Mouse (Mus musculus) cerebellum, postnatal 36 days (tissue): ENCODE measurements at regions not wholly inside any gene's neighbourhood (a gene's known extent, or its start where the extent isn't known, plus 50 kb on each side); places are given as distances from the start of the nearest gene placed in this dataset.
A peak's percentile ranks its signal among the peaks of the same experiment; 100 is the strongest.

Experiments
- DNase-seq, 2 experiments: peaks; one replicate each; pipeline ENCODE4 v3.0.0; 2021 to 2022; ENCODE audit warnings: mixed read lengths in 2 of 2

- DNase-seq, result no peak
Observed at GRCm38 (mm10) chr11:113098360-113098759, 316.3 kb downstream of the Sox9 start.

- DNase-seq, result no peak
Observed at GRCm38 (mm10) chr11:113100800-113101199, 318.8 kb downstream of the Sox9 start.

GRCm38 (mm10) chr11:113101534-113101933, 319.5 kb downstream of the Sox9 start:
- DNase-seq, result no peak

DNA sequence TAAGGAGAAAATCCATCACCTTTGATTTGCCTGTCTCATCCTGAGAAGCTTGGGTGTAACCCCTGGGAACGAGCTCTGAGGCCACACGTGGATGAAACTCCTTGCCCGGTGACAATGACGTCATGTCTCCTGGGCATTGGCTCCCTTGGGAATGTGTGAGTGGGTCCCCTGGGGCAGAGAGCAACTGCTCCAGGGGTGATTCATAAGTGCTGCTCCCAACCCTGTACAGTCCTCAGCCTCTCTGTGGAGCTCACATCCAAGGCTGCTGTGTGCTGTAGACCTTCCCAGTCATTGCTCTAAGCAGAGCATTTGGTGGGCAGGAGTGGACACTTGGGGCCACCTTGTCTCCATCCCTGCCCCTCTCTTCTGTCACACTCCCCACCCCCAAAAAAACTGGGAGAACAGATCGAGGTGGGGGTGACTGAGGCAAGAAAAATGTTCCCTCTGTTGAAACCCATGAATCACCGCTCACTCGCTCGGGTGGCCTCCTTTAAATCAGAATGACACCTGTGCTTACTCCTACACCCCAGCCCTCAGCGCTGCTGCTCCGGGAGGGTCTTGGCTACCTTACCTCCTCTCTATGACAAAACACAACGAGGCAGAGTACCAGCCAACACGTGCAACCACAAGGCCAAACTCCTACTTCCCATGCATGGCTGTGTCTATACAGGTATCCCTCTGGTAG, 321.3 kb downstream of the Sox9 start:
- DNase-seq, result no peak

GRCm38 (mm10) chr11:113105371-113105770, 323.3 kb downstream of the Sox9 start:
- no peak for DNase-seq

GRCm38 (mm10) chr11:113107205-113107844, 325.3 kb downstream of the Sox9 start:
- DNase-seq, result no peak

GRCm38 (mm10) chr11:113107966-113108699, 326.1 kb downstream of the Sox9 start:
- DNase-seq, result no peak

DNA sequence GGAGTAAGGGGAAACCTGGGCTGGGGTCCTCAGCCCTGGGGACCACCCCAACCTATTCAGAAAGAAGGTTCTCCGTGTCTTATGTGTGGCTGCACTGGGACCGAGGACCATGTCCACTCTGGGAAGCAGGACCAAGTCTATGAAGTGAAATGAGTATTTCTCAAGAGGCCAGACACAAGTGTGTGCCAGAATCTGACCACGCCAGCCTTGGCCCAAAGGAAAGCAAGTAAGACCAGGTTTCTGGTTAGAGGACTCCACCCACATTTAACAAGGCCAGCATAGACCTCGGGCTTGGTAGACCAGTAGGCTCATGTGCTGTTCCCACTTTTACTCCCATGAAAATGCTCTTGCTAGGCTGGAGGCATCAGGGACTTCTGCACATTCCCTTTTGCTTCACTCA, 327.1 kb downstream of the Sox9 start:
- DNase-seq, result no peak

GRCm38 (mm10) chr11:113113220-113113817, 331.3 kb downstream of the Sox9 start:
- DNase-seq, result no peak

DNA sequence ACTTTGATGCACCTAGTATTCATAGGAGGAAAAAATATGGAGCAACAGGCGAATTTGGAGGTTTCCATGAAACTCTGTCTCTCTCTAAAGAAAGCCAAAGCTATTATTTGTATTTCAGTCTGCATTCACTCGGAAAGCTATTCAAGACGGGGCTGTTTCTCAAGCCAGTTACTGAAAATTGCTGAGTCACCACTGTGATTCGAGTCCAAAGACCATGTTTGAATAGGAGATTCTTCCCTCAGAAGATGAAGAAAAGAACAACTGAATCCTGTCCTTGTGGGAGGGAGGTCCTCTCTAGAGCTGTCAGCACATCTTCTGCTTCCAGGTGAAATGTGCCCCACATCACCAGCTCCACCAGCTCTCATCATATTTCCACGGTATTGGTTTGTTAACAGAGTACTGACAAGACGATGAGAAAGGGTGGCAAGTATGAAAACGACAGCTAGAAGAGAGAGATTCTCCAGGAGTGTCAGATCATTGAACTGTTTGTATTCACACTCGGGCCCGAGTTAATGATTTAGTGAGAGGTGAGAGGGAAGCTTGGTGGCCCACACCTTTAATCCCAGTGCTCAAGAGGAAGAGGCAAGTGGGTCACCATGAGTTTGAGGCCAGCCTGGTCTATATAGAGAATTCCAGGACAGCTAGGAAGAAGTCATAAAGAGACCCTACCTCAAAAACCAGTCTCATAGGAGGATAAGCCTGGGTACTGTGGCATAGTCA, 335.3 kb downstream of the Sox9 start:
- no peak for DNase-seq

GRCm38 (mm10) chr11:113120570-113120969, 338.5 kb downstream of the Sox9 start:
- no peak for DNase-seq

DNA sequence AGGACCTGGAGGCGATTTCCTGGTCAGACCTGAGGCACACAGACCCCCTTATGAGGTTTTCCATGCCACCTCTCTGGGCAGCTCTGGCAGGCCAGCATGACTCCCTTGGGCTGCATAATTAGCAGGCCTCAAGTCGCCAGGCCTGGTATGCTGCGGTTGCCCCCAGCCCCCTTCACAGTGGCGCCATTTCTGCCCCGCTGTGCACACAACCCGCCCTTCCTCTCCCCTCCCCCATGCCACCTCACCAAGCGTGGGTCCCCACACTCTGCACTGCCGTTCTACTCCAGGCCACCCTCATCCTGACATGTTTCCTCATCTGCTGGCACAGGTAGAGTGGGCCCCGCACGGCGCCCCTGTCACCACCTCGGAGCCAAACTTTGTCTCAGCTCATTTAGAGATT, 339.3 kb downstream of the Sox9 start:
- DNase-seq, result no peak

DNA sequence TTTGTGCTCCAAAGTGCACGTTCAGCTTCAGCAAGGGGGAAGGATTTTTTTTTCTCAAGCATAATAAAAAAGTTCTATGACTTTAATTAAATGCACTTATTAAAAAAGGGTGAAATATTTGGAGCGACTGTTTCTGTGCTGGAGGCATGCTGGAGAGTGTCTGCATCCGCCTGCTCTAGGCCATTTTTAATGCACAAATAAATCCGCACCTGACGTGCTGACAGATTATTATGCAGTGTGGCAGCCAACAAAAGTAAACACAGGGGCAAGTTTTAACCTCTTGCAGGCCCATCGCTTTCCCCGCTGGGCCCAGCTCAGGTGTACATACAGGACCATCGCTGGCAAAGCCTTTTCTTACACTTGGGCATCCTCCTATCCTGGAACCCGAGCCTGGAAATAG, 340.1 kb downstream of the Sox9 start:
- DNase-seq, result no peak

GRCm38 (mm10) chr11:113122964-113123363, 340.9 kb downstream of the Sox9 start:
- DNase-seq, result no peak

- no peak for DNase-seq
Observed at GRCm38 (mm10) chr11:113125832-113126231, 343.8 kb downstream of the Sox9 start.

- no peak for DNase-seq
Observed at GRCm38 (mm10) chr11:113129192-113129591, 347.2 kb downstream of the Sox9 start.

DNA sequence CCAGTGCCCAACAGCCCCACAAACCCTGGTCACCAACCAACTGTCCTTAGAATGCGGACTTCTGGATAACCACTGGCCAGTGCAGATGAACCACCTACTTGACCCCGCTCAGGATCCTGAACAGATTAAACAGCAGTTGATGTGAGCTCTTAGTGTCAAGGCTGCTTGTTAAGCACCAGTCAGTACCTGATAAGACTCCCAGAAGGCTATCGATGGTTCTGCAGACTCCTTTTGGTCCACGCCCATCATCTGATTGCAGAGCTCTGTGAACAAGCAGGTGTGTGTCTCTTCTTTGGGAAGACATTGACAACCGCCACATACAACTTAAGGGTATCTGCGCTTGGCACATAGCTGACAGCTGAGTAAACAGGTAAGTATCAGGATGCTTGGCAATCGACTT, 348.0 kb downstream of the Sox9 start:
- DNase-seq, result no peak

- peak in 1 of 2 experiments; percentile 39 for DNase-seq
Observed at GRCm38 (mm10) chr11:113132078-113133064, 350.3 kb downstream of the Sox9 start.

DNA sequence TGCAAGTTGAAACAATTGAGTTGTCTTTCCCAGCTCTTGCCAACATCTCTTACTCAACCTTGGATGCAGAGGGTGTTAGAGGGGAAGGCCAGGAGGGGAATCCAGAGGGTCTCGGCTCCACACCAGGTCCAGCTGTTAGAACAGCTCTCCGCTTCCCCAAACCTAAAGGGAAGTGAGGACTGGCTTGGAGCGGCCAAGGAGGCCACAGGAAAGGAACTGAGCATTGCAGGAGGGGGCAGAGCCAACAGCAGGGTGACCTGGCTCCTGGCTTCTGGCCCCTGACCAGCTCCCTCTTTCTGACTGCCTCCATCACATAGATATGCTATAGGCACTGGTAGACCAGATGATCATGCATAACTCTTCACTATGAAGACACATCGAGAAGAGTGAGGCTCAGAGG, 351.4 kb downstream of the Sox9 start:
- no peak for DNase-seq

DNA sequence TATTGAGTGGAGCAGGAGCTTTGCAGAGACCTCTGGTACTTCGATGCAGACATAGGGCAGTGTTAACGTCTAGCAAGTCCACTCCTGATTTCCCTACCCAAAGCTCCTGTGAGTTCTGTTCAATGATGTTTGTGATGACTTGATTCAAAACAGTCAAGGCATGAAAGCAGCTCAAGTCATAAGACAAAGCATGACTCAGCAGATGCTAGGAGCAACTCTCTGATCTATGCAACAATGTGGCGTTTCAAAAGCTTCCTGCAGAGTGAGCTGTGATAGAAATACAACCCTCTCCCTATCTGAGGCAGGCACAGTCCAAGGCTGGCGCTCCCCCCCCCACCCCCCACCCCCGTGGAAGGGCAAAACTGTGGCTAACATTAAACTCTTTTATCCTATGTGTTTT, 353.2 kb downstream of the Sox9 start:
- no peak for DNase-seq

- DNase-seq, result no peak
Observed at GRCm38 (mm10) chr11:113138462-113138861, 356.4 kb downstream of the Sox9 start.

DNA sequence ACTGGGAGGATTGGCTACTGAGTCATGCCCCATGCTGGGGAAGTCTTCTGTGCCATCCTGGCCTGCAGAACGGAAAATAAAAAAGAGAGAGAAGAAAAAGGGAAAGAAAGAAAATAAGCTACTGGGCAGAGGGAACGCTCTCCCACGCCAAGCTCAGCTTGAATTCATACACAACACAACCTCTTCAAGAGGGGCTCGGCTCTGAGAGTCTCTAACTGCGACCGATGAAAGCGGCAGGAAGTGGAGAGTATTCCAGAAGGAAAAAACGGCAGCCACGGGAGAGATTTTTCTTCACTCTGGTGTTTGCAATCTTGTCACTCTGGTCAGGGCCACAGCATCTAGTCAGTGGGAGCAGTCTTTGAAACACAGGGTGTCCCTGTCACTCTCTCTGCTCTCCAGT, 358.6 kb downstream of the Sox9 start:
- peak in 1 of 2 experiments; percentile 22 for DNase-seq
